Comparison of ENCODE assay signal across 8 mouse cellular contexts in genomic region chr5:146940219-146940618, GRCm38 (mm10). TPM values are rescaled to one million over a fixed set of nuclear protein-coding genes. Genes with fewer than 3 reads are reported as not detected.
DNase-seq lines count a peak whose midpoint lies in the region; ATAC-seq and TF ChIP-seq lines count a peak whose summit lies in the region.

No protein-coding gene starts in this region.

- H3K9me3 ChIP-seq in kidney, embryonic 16.5 days (ENCODE audit: low read length) = peaks cover 10% of the 10 kb centered on the region; the same call in 1 of the 2 replicates
- no peaks in the 10 kb centered on the region for H3K9me3 ChIP-seq in forebrain, postnatal 0 days (ENCODE audit: low read length)

- H3K79me2 ChIP-seq in C2C12 (ENCODE audit: control insufficient read depth, insufficient read depth) = no peaks in the 10 kb centered on the region

- TF ChIP-seq CTCF in C2C12 (IDR thresholded peaks at IDR 0.05; ENCODE audit: control insufficient read depth, insufficient read depth, insufficient read length) = peak; percentile 37
- peak; percentile 91 for TF ChIP-seq CTCF in forebrain, postnatal 0 days (IDR thresholded peaks at IDR 0.05; ENCODE audit: low read depth)

- H3K4me1 ChIP-seq in kidney, embryonic 16.5 days (ENCODE audit: insufficient read depth, low read length) = no peaks in the 10 kb centered on the region
- H3K4me1 ChIP-seq in forebrain, postnatal 0 days (ENCODE audit: insufficient read depth) = no peaks in the 10 kb centered on the region

- H3K27ac ChIP-seq in kidney, embryonic 16.5 days (ENCODE audit: low read length) = no peak overlapping the region
- H3K27ac ChIP-seq in forebrain, postnatal 0 days (ENCODE audit: low read depth, low read length) = no peak overlapping the region

- H3K4me2 ChIP-seq in kidney, embryonic 16.5 days (replicated peaks; ENCODE audit: low read depth, low read length) = no peak overlapping the region
- H3K4me2 ChIP-seq in forebrain, postnatal 0 days (ENCODE audit: low read depth) = no peak overlapping the region

- H3K9ac ChIP-seq in kidney, embryonic 16.5 days (replicated peaks; ENCODE audit: low read length) = no peak overlapping the region
- H3K9ac ChIP-seq in forebrain, postnatal 0 days = no peak overlapping the region

- no peak for ATAC-seq in kidney, embryonic 16.5 days (ENCODE audit: low FRiP score, low TSS enrichment)
- peak; percentile 42; the same call in 1 of the 2 replicates for ATAC-seq in forebrain, postnatal 0 days
- ATAC-seq in neutrophil, adult 5-6 weeks (ENCODE audit: extremely low read depth, insufficient number of reproducible peaks, low FRiP score, poor library complexity, severe bottlenecking) = peak; percentile 43; the same call in 1 of the 2 replicates

- DNase-seq in kidney, postnatal 14 days = peak; percentile 36
- DNase-seq in MN1 (ENCODE audit: low spot score) = peak; percentile 77
- peak; percentile 77 for DNase-seq in forebrain, postnatal 0 days
- no peak for DNase-seq in natural killer cell, adult 2 months (ENCODE audit: low spot score in 2 of 2)
- DNase-seq in thymus, postnatal 36 days = no peak

- no peaks in the 10 kb centered on the region for H3K79me3 ChIP-seq in C2C12 (ENCODE audit: low read depth)

- H3K36me3 ChIP-seq in kidney, embryonic 16.5 days (ENCODE audit: insufficient read depth, low read length) = no peaks in the 10 kb centered on the region
- H3K36me3 ChIP-seq in C2C12 (ENCODE audit: control insufficient read depth, insufficient read depth) = no peaks in the 10 kb centered on the region
- no peaks in the 10 kb centered on the region for H3K36me3 ChIP-seq in forebrain, postnatal 0 days (ENCODE audit: insufficient read depth)

- no peak overlapping the region for H3K4me3 ChIP-seq in kidney, embryonic 16.5 days (ENCODE audit: low read length)
- no peak overlapping the region for H3K4me3 ChIP-seq in C2C12 (ENCODE audit: insufficient read depth, poor library complexity, severe bottlenecking)
- no peak overlapping the region for H3K4me3 ChIP-seq in forebrain, postnatal 0 days (ENCODE audit: low read depth, low read length)

- WGBS in kidney, embryonic 16.5 days = 24% methylated on average over 7 of the region's 7 CpGs
- 20% methylated on average over 7 of the region's 7 CpGs for WGBS in forebrain, postnatal 0 days

- no peak overlapping the region for H3ac ChIP-seq in C2C12 (ENCODE audit: control insufficient read depth, insufficient read length, low read depth)

- no peaks in the 10 kb centered on the region for H3K27me3 ChIP-seq in kidney, embryonic 16.5 days (ENCODE audit: insufficient read depth, low read length)
- H3K27me3 ChIP-seq in C2C12 (ENCODE audit: control insufficient read depth, insufficient read depth, insufficient read length) = no peaks in the 10 kb centered on the region
- no peaks in the 10 kb centered on the region; the same call in 1 of the 2 replicates for H3K27me3 ChIP-seq in forebrain, postnatal 0 days (ENCODE audit: insufficient read depth, low read length)

TF ChIP-seq in C2C12, 6 proteins besides CTCF, POLR2A, EP300 and RAD21:
- no peak for TF ChIP-seq CEBPB (IDR thresholded peaks at IDR 0.05; ENCODE audit: low read depth)
- TF ChIP-seq MYOD1 (IDR thresholded peaks at IDR 0.05; ENCODE audit: control insufficient read depth, insufficient read length, low read depth) = no peak

RNA-seq across cellular contexts. Expression of gene Gtf3a, which starts 8.2 kb away (rescaled TPM):
- polyA plus RNA-seq in kidney, embryonic 16.5 days (2015; fragmentation: Nextera tagmentation; extraction: Ambion mirVana) = 122 and 128 TPM in 2 replicates
- polyA plus RNA-seq in C2C12 (2012; fragmentation: generic; extraction: Trizol) = 96.4 TPM
- total RNA-seq in forebrain, postnatal 0 days (2014; rRNA removed) = 67.6 and 101 TPM in 2 replicates
- polyA plus RNA-seq in forebrain, postnatal 0 days (2015; fragmentation: Nextera tagmentation; extraction: Ambion mirVana) = 123 and 138 TPM in 2 replicates
- 52.6 and 60.8 TPM in 2 replicates for total RNA-seq in neutrophil, adult 5-6 weeks (2017)

RNA-seq across cellular contexts. Expression of gene Mtif3, which starts 23.4 kb away (rescaled TPM):
- 23.1 and 26.0 TPM in 2 replicates for polyA plus RNA-seq in kidney, embryonic 16.5 days (2015; fragmentation: Nextera tagmentation; extraction: Ambion mirVana)
- polyA plus RNA-seq in C2C12 (2012; fragmentation: generic; extraction: Trizol) = 17.1 TPM
- total RNA-seq in forebrain, postnatal 0 days (2014; rRNA removed) = 17.1 and 22.6 TPM in 2 replicates
- 17.6 and 18.6 TPM in 2 replicates for polyA plus RNA-seq in forebrain, postnatal 0 days (2015; fragmentation: Nextera tagmentation; extraction: Ambion mirVana)
- total RNA-seq in neutrophil, adult 5-6 weeks (2017) = 23.0 and 24.1 TPM in 2 replicates

Comparison
In these comparisons a context has a peak if more than half of its experiments do, and no peak if none do; other contexts are left out.
1. DNase-seq: peak in kidney, postnatal 14 days (single experiment), MN1 (single experiment) and forebrain, postnatal 0 days (single experiment); none in natural killer cell, adult 2 months (0 of 2) and thymus, postnatal 36 days (0 of 2).